Mouse (Mus musculus) kidney, postnatal 0 days (tissue): Measurements from ENCODE around the gene Nme6. TPM values are rescaled to one million over a fixed set of nuclear protein-coding genes. Genes with fewer than 3 reads are reported as not detected.

ENCODE experiments used
- ATAC-seq: fragments of 200-750 bp; cut with Nextera tagmentation; replicated peaks from 2 replicates; pipeline ENCODE4 v1.8.0; 2017; ENCODE audit warnings: low read depth, moderate number of reproducible peaks, moderate TSS enrichment, moderate library complexity; ENCODE audit not compliant: low FRiP score
- DNase-seq: peaks from one replicate; pipeline ENCODE4 v3.0.0-alpha.2; 2016; ENCODE audit warnings: low spot score
- H3K27ac ChIP-seq: fragments of 300-500 bp; sonication (generic); 2 replicates; pipeline ENCODE4 v1.5.1; 2014; ENCODE audit warnings: mild to moderate bottlenecking
- H3K27me3 ChIP-seq: fragments of 300-500 bp; sonication (generic); 2 replicates; pipeline ENCODE4 v1.6.1; 2014; ENCODE audit warnings: low read length, mixed read lengths; ENCODE audit not compliant: insufficient read depth
- H3K36me3 ChIP-seq: fragments of 300-500 bp; sonication (generic); 2 replicates; pipeline ENCODE4 v1.6.1; 2014; ENCODE audit warnings: low read length, mixed read lengths; ENCODE audit not compliant: insufficient read depth
- H3K4me1 ChIP-seq: fragments of 300-500 bp; sonication (generic); replicated peaks from 2 replicates; pipeline ENCODE4 v1.6.1; 2014; ENCODE audit warnings: antibody characterized with exemption, low read length, mixed read lengths; ENCODE audit not compliant: insufficient read depth
- H3K4me2 ChIP-seq: fragments of 300-500 bp; sonication (generic); 2 replicates; pipeline ENCODE4 v1.6.1; 2014; ENCODE audit warnings: mild to moderate bottlenecking, low read length, moderate library complexity, mixed read lengths
- H3K4me3 ChIP-seq: fragments of 300-500 bp; sonication (generic); replicated peaks from 2 replicates; pipeline ENCODE4 v1.5.1; 2014; ENCODE audit warnings: low read depth, low read length
- H3K9ac ChIP-seq: fragments of 300-500 bp; sonication (generic); 2 replicates; pipeline ENCODE4 v1.6.1; 2014; ENCODE audit warnings: low read depth, low read length
- H3K9me3 ChIP-seq: fragments of 300-500 bp; sonication (generic); replicated peaks from 2 replicates; pipeline ENCODE4 v1.6.1; 2016; ENCODE audit warnings: low read length, inconsistent platforms, mixed read lengths
- CTCF ChIP-seq: IDR thresholded peaks from 2 replicates; pipeline ENCODE4 v1.5.1; 2016; ENCODE audit warnings: antibody characterized with exemption, low read depth, mild to moderate bottlenecking, moderate library complexity
- WGBS: fragments of 180-500 bp; shearing (Covaris S2); extraction: QIAGEN DNeasy Blood & Tissue Kit; methylation state at CpG from one replicate; pipeline ENCODE4 v1.1.7; 2014; 5-methylcytosine and 5-hydroxymethylcytosine counted together
- polyA plus RNA-seq: library from polyadenylated mRNA; unstranded; fragments of >200 nt; fragmentation: Nextera tagmentation; extraction: Ambion mirVana; gene quantifications from 2 replicates; pipeline ENCODE4 v1.2.1, GENCODE M21; 2015

Gene Nme6
- polyA plus RNA-seq, 1 experiment from 2014 or later: 58.3 TPM

- Histone ChIP-seq H3K9ac (no peak overlapping the region), H3K27me3 (no peaks in the 10 kb centered on the region), H3K36me3 (no peaks in the 10 kb centered on the region), H3K9me3 (no peaks in the 10 kb centered on the region), H3K4me2 (peak overlapping the region; percentile 39), H3K27ac (no peak overlapping the region), H3K4me3 (no peak overlapping the region), H3K4me1 (no peaks in the 10 kb centered on the region)
- peak; percentile 95 for TF ChIP-seq CTCF
- DNase-seq (peak; percentile 74), ATAC-seq (no peak; the same call in 1 of the 2 replicates)
- WGBS: 15% methylated on average over 20 of the region's 20 CpGs
Observed at GRCm38 (mm10) chr9:109862397-109863044, 30.0 kb downstream of the Nme6 start.

GRCm38 (mm10) chr9:109863085-109863484 is 30.5 kb downstream of the Nme6 start:
- no peaks in the 10 kb centered on the region for H3K9me3 ChIP-seq
- TF ChIP-seq CTCF: no peak
- ATAC-seq (no peak), DNase-seq (no peak)
- H3K27me3 ChIP-seq: no peaks in the 10 kb centered on the region
- no peaks in the 10 kb centered on the region for H3K36me3 ChIP-seq
- WGBS: 57% methylated on average over 3 of the region's 3 CpGs
- no peak overlapping the region for H3K27ac ChIP-seq
- H3K4me1 ChIP-seq: no peaks in the 10 kb centered on the region
- H3K4me3 ChIP-seq: no peak overlapping the region
- H3K4me2 ChIP-seq: no peak overlapping the region
- no peak overlapping the region for H3K9ac ChIP-seq

GRCm38 (mm10) chr9:109866218-109866617 is 33.7 kb downstream of the Nme6 start:
- 60% methylated on average over 2 of the region's 2 CpGs for WGBS
- no peak for TF ChIP-seq CTCF
- Histone ChIP-seq H3K27ac (no peak overlapping the region), H3K4me2 (no peak overlapping the region), H3K9ac (no peak overlapping the region), H3K27me3 (no peaks in the 10 kb centered on the region), H3K9me3 (no peaks in the 10 kb centered on the region), H3K4me3 (no peak overlapping the region), H3K36me3 (no peaks in the 10 kb centered on the region), H3K4me1 (no peaks in the 10 kb centered on the region)
- ATAC-seq (no peak), DNase-seq (no peak)

DNA sequence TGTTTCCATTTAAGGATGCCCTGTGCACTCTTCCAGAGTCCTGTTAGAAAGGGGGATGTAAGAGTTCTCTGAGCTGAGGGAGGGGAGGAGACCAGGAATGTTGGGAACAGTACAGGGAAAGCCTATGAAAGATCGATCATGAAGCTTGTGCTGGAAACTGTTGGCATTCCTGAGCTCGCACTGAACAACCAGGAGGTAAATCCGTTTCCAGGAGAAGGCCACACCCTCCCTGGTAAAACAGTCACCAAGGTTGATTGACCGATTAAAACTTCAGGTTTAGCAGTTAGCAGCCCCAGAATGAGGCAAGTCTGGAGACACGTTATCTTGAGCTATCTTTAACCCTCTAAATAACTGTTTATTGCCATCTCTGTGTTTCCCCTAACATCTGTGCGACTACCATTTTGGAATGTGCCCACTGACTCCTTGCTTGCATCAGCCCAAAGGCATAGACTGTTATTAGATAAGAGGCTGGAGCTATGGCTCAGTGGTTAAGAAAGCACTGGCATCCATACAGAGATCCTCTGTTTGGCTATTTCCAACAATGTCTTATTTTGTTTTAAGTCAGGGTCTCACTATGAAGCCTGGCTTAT is 38.5 kb downstream of the Nme6 start:
- Histone ChIP-seq H3K27ac (0 out of 2 replicates have a peak overlapping the region, but pooled peaks have one; percentile 25), H3K27me3 (no peaks in the 10 kb centered on the region), H3K4me2 (peak overlapping the region; percentile 27; the same call in 1 of the 2 replicates), H3K36me3 (no peaks in the 10 kb centered on the region), H3K4me3 (no peak overlapping the region), H3K4me1 (no peaks in the 10 kb centered on the region), H3K9ac (no peak overlapping the region), H3K9me3 (no peaks in the 10 kb centered on the region)
- DNase-seq (no peak), ATAC-seq (no peak)
- 30% methylated on average over 6 of the region's 6 CpGs for WGBS
- TF ChIP-seq CTCF: no peak

DNA sequence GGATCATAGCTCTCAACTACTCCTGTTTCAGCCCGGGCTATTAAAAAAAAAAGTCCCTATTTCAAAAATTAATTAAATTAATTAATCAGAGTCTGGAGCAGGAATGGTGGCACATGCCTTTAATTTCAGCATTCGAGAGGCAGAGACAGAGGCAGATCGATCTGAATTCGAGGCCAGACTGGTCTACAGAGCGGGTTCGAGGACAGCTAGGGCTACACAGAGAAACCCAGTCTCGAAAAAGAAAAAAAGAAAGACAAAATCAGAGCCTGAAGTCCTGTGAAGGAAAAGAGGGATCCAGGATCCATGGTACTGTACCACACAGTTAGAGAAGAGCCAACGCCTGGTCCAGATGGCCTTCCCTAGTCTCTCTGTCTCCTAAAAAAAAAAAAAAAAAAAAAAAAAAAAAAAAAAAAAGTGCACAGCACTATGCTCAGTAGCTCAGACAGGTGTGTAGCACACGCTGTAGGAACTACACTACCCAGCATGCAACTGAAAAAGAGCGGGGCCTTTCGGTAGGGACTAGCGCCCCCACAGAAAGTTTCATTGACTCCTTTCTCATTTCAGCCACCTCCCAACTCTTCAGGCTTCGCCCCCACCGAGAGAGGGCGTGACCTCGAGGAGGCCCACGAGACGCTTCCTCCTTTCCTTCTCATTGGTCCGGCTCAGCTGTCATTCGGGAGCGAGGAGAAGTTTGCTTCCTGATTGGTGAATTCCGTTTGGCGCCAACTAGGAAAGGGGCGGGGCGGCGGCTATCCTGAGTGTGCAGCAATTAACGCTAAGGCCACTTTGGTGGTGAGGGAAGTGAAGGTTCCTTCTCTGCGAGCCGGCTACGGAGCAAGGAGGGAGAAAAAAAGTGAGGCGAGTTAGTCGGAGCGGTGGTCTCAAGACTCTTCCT is 42.5 kb downstream of the Nme6 start, which contains the start of gene Cdc25a:
Cdc25a (plus strand) TSS at position 783 of the 895 bp plus-strand sequence.
- WGBS: 6% methylated on average over 33 of the region's 33 CpGs
- TF ChIP-seq CTCF: peak; percentile 73
- Histone ChIP-seq H3K4me2 (peak within 1 kb of the TSS; percentile 85), H3K9ac (peak within 1 kb of the TSS; percentile 89), H3K9me3 (no peaks in the 10 kb centered on the region), H3K27ac (peak within 1 kb of the TSS; percentile 92), H3K36me3 (peaks cover 15% of the 10 kb centered on the region), H3K27me3 (no peaks in the 10 kb centered on the region), H3K4me1 (peaks cover 8% of the 10 kb centered on the region; the same call in 1 of the 2 replicates), H3K4me3 (peak within 1 kb of the TSS; percentile 96)
- DNase-seq (peak; percentile 100), ATAC-seq (peak; percentile 93)
